Mouse (Mus musculus) hindbrain, embryonic 15.5 days (tissue): ENCODE results near the gene Apoh. TPM values are rescaled to one million over a fixed set of nuclear protein-coding genes. Genes with fewer than 3 reads are reported as not detected.

Experiments
- ATAC-seq: fragments of 200-750 bp; cut with Nextera tagmentation; 2 replicates; pipeline ENCODE4 v1.8.0; 2017; ENCODE audit warnings: low read depth, moderate number of reproducible peaks, moderate TSS enrichment; ENCODE audit not compliant: low FRiP score
- H3K27ac ChIP-seq: fragments of 300-500 bp; sonication (generic); replicated peaks from 2 replicates; pipeline ENCODE4 v1.5.1; 2015; ENCODE audit warnings: mild to moderate bottlenecking, inconsistent platforms
- H3K27me3 ChIP-seq: fragments of 300-500 bp; sonication (generic); 2 replicates; pipeline ENCODE4 v1.6.1; 2015; ENCODE audit warnings: control low read depth, inconsistent platforms
- H3K36me3 ChIP-seq: fragments of 300-500 bp; sonication (generic); 2 replicates; pipeline ENCODE4 v1.6.1; 2015; ENCODE audit warnings: control low read depth, inconsistent platforms
- H3K4me1 ChIP-seq: fragments of 300-500 bp; sonication (generic); replicated peaks from 2 replicates; pipeline ENCODE4 v1.6.1; 2015; ENCODE audit warnings: control low read depth, inconsistent platforms
- H3K4me2 ChIP-seq: fragments of 300-500 bp; sonication (generic); 2 replicates; pipeline ENCODE4 v1.6.1; 2015; ENCODE audit warnings: moderate library complexity, mild to moderate bottlenecking, inconsistent platforms
- H3K4me3 ChIP-seq: fragments of 300-500 bp; sonication (generic); 2 replicates; pipeline ENCODE4 v1.5.1; 2015; ENCODE audit warnings: mild to moderate bottlenecking, inconsistent platforms
- H3K9ac ChIP-seq: fragments of 300-500 bp; sonication (generic); 2 replicates; pipeline ENCODE4 v1.6.1; 2015; ENCODE audit warnings: inconsistent platforms
- H3K9me3 ChIP-seq: fragments of 300-500 bp; sonication (generic); 2 replicates; pipeline ENCODE4 v1.6.1; 2016; ENCODE audit warnings: control low read depth, inconsistent platforms
- WGBS: fragments of 180-500 bp; shearing (Covaris S2); methylation state at CpG from one replicate; pipeline ENCODE4 v1.1.7; 2015; 5-methylcytosine and 5-hydroxymethylcytosine counted together
- polyA plus RNA-seq: library from polyadenylated mRNA; unstranded; fragments of >200 nt; fragmentation: Nextera tagmentation; extraction: Ambion mirVana; gene quantifications from 2 replicates; pipeline ENCODE4 v1.2.1, GENCODE M21; 2015

Gene Apoh
- polyA plus RNA-seq, 1 experiment from 2014 or later = 0.49 TPM

DNA sequence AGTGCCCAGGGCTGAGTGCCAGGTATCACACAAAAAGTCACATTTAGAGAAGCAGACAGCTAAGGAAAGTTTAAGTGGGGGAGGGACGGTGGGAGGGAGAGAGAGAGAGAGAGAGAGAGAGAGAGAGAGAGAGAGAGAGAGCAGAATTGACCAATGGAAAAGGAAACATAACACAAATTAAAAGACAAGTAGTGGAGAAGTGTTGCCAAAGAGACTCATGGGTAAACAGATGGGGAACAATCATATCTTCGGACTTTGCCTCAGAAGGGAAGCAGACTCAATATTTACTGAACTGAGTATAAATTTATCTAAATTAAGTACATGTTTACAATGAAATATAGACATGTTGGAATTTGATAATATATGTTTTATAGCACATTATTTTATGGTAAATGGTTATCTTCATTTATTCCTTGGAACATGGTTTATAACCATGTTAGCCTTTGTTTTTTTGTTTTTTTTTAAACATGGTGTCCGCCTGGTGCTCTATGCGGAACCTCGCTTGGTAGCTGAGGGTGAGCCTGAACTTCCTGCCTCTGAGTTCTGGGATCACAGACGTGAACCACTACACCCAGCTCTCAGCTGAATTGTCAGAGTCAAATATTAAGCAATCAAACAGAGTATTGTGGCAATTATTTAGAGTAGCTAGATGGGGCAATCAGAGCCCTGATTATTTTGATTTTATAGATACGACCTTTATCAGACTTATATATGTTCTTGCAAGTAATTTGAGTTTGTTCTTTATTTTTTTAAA lies 53.1 kb downstream of the Apoh start:
- Histone ChIP-seq H3K4me1 (no peaks in the 10 kb centered on the region), H3K36me3 (no peaks in the 10 kb centered on the region), H3K27me3 (no peaks in the 10 kb centered on the region), H3K4me3 (no peak overlapping the region), H3K9ac (no peak overlapping the region), H3K27ac (no peak overlapping the region), H3K9me3 (no peaks in the 10 kb centered on the region), H3K4me2 (no peak overlapping the region)
- ATAC-seq = no peak
- WGBS = 94% methylated on average over 7 of the region's 7 CpGs

- Histone ChIP-seq H3K27me3 (no peaks in the 10 kb centered on the region), H3K9me3 (no peaks in the 10 kb centered on the region), H3K4me1 (no peaks in the 10 kb centered on the region; the same call in 1 of the 2 replicates), H3K4me2 (no peak overlapping the region), H3K36me3 (no peaks in the 10 kb centered on the region), H3K4me3 (no peak overlapping the region), H3K27ac (no peak overlapping the region), H3K9ac (no peak overlapping the region)
- ATAC-seq = no peak
- 31% methylated on average over 8 of the region's 9 CpGs for WGBS
Measured at GRCm38 (mm10) chr11:108409876-108410644, 66.9 kb downstream of the Apoh start.

DNA sequence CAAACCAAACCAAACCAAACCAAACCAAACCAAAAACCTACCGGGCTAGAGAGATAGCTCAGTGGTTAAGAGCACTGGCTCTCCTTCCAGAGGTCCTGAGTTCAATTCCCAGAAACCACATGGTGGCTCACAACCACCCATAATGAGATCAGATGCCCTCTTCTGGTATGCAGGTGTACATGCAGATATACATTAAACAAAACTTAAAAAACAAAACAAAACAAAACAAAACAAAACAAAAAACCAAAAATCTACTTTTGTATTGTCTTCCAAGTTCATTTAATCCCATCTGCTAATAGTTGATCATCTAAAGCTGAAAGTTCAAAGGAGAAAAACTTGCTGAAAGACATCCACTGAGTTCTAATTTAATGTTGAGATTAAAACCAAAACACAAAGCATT lies 73.2 kb downstream of the Apoh start:
- no peak for ATAC-seq
- Histone ChIP-seq H3K4me3 (no peak overlapping the region), H3K27me3 (no peaks in the 10 kb centered on the region), H3K9me3 (no peaks in the 10 kb centered on the region), H3K36me3 (no peaks in the 10 kb centered on the region), H3K4me1 (no peaks in the 10 kb centered on the region), H3K9ac (no peak overlapping the region), H3K4me2 (no peak overlapping the region), H3K27ac (no peak overlapping the region)
- WGBS = 92% methylated on average over 1 of the region's 1 CpGs

- H3K27me3 ChIP-seq = no peaks in the 10 kb centered on the region
- H3K4me3 ChIP-seq = no peak overlapping the region
- no peaks in the 10 kb centered on the region for H3K9me3 ChIP-seq
- H3K27ac ChIP-seq = no peak overlapping the region
- 19% methylated on average over 1 of the region's 1 CpGs for WGBS
- H3K4me1 ChIP-seq = peaks cover 5% of the 10 kb centered on the region
- no peaks in the 10 kb centered on the region for H3K36me3 ChIP-seq
- no peak overlapping the region for H3K4me2 ChIP-seq
- ATAC-seq = no peak
- H3K9ac ChIP-seq = no peak overlapping the region
Measured at GRCm38 (mm10) chr11:108418540-108418939, 75.4 kb downstream of the Apoh start.

GRCm38 (mm10) chr11:108419242-108419641 lies 76.1 kb downstream of the Apoh start:
- Histone ChIP-seq H3K36me3 (no peaks in the 10 kb centered on the region), H3K9ac (no peak overlapping the region), H3K27me3 (no peaks in the 10 kb centered on the region), H3K4me2 (no peak overlapping the region), H3K27ac (no peak overlapping the region), H3K4me3 (no peak overlapping the region), H3K4me1 (peaks cover 12% of the 10 kb centered on the region), H3K9me3 (no peaks in the 10 kb centered on the region)
- ATAC-seq = no peak
- 92% methylated on average over 6 of the region's 6 CpGs for whole genome bisulfite sequencing

DNA sequence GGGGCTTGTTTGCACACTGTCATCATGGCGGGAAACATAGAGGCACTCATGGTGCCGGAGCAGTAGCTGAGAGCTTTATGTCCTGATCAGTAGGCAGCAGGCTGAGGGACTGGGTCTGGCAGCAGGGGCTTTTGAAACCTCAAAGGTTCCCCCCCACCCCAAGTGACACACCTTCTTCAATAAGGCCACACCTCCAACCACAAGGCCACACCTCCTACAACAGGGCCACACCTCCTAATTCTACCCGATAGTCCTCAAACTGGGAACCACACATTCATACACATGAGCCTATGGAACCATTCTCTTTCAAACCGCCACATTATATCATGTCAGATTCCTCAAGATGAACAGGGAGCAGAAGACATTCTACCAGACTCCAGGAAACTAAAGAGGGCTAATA lies 77.6 kb downstream of the Apoh start:
- H3K27ac ChIP-seq = no peak overlapping the region
- no peak overlapping the region for H3K4me3 ChIP-seq
- H3K9me3 ChIP-seq = no peaks in the 10 kb centered on the region
- H3K36me3 ChIP-seq = no peaks in the 10 kb centered on the region
- H3K4me1 ChIP-seq = peaks cover 20% of the 10 kb centered on the region
- H3K4me2 ChIP-seq = no peak overlapping the region
- H3K27me3 ChIP-seq = no peaks in the 10 kb centered on the region
- no peak for ATAC-seq
- H3K9ac ChIP-seq = no peak overlapping the region
- WGBS = 77% methylated on average over 4 of the region's 4 CpGs

DNA sequence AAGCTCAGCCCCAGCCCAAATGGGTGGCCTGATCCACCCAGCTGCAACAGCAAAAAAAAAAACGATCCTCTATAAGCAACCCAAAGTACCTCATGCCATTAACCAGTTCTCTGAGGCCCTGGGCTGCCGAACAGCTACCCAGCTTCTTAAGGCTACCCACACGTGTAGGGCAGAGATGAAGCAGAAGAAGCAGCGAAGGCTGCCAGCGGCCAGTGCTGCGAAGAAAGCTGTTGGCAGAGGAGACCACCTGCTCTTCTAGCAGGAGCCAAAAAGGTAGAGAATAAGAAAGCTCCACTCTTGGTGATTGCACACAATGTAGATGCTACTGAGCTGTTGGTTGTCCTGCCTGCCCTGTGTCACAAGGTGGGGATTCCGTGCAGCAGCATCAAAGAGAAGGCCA lies 80.1 kb downstream of the Apoh start:
- Histone ChIP-seq H3K9ac (no peak overlapping the region), H3K4me1 (peaks cover 21% of the 10 kb centered on the region), H3K4me2 (peak overlapping the region; percentile 71; the same call in 1 of the 2 replicates), H3K4me3 (no peak overlapping the region), H3K27me3 (no peaks in the 10 kb centered on the region), H3K36me3 (no peaks in the 10 kb centered on the region), H3K27ac (no peak overlapping the region), H3K9me3 (no peaks in the 10 kb centered on the region)
- WGBS = 52% methylated on average over 7 of the region's 7 CpGs
- no peak for ATAC-seq

GRCm38 (mm10) chr11:108424111-108424510 lies 81.0 kb downstream of the Apoh start:
- Histone ChIP-seq H3K27ac (peak overlapping the region; percentile 71; the same call in 1 of the 2 replicates), H3K4me2 (peak overlapping the region; percentile 71), H3K4me1 (peaks cover 21% of the 10 kb centered on the region), H3K4me3 (peak overlapping the region; percentile 58), H3K9me3 (no peaks in the 10 kb centered on the region), H3K27me3 (no peaks in the 10 kb centered on the region), H3K9ac (0 out of 2 replicates have a peak overlapping the region, but pooled peaks have one; percentile 40), H3K36me3 (no peaks in the 10 kb centered on the region)
- no peak for ATAC-seq
- under 1% methylated on average over 5 of the region's 5 CpGs for WGBS

GRCm38 (mm10) chr11:108424889-108425591 lies 81.9 kb downstream of the Apoh start, which contains the start of gene Cep112:
Gene Cep112, plus strand, starts transcription at chr11:108425192.
- H3K9ac ChIP-seq = peak within 1 kb of the TSS; percentile 51
- no peaks in the 10 kb centered on the region for H3K27me3 ChIP-seq
- peak within 1 kb of the TSS; percentile 71 for H3K27ac ChIP-seq
- ATAC-seq = peak; percentile 96
- H3K36me3 ChIP-seq = no peaks in the 10 kb centered on the region
- under 1% methylated on average over 60 of the region's 61 CpGs for WGBS
- peaks cover 21% of the 10 kb centered on the region for H3K4me1 ChIP-seq
- H3K9me3 ChIP-seq = no peaks in the 10 kb centered on the region
- peak within 1 kb of the TSS; percentile 71 for H3K4me2 ChIP-seq
- peak within 1 kb of the TSS; percentile 58 for H3K4me3 ChIP-seq

GRCm38 (mm10) chr11:108425592-108425921 lies 82.4 kb downstream of the Apoh start:
- Histone ChIP-seq H3K9me3 (no peaks in the 10 kb centered on the region), H3K36me3 (no peaks in the 10 kb centered on the region), H3K9ac (peak overlapping the region; percentile 51), H3K4me1 (peaks cover 21% of the 10 kb centered on the region), H3K27me3 (no peaks in the 10 kb centered on the region), H3K4me3 (peak overlapping the region; percentile 58), H3K4me2 (peak overlapping the region; percentile 71), H3K27ac (peak overlapping the region; percentile 41)
- ATAC-seq = peak; percentile 63
- WGBS = 6% methylated on average over 14 of the region's 14 CpGs

DNA sequence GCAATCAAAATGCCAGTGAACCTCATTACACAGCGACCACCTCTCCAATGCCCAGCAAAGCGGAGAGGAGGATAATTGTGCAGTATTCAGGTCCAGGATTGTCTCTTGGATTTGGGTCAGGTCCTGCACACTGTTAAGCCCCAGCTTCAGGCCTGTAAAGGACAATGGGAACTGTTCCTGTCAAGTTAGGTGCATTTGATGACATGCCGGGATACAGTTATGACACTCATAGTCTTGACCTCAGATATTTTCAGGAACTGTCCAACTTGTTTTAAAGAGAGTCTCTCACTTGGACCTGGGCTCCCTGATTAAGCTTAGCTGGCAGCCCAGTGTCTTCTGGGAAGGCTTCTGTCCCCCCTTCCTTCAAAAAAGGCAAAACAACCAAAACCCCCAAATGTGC lies 82.9 kb downstream of the Apoh start:
- Histone ChIP-seq H3K9ac (no peak overlapping the region), H3K27me3 (no peaks in the 10 kb centered on the region), H3K36me3 (no peaks in the 10 kb centered on the region), H3K9me3 (no peaks in the 10 kb centered on the region), H3K4me3 (0 out of 2 replicates have a peak overlapping the region, but pooled peaks have one; percentile 58), H3K4me1 (peaks cover 21% of the 10 kb centered on the region), H3K4me2 (peak overlapping the region; percentile 71; the same call in 1 of the 2 replicates), H3K27ac (no peak overlapping the region)
- 87% methylated on average over 3 of the region's 3 CpGs for whole genome bisulfite sequencing
- ATAC-seq = no peak

- Histone ChIP-seq H3K4me2 (no peak overlapping the region), H3K36me3 (no peaks in the 10 kb centered on the region), H3K4me1 (peaks cover 21% of the 10 kb centered on the region), H3K9me3 (no peaks in the 10 kb centered on the region), H3K27me3 (no peaks in the 10 kb centered on the region), H3K27ac (no peak overlapping the region), H3K9ac (no peak overlapping the region), H3K4me3 (no peak overlapping the region)
- WGBS = 58% methylated on average over 6 of the region's 6 CpGs
- no peak for ATAC-seq
Measured at GRCm38 (mm10) chr11:108427191-108427590, 84.0 kb downstream of the Apoh start.
